Comparison of ENCODE assay signal across 25 mouse cellular contexts in genomic region chr2:33244880-33245279, GRCm38 (mm10). TPM values are rescaled to one million over a fixed set of nuclear protein-coding genes. Genes with fewer than 3 reads are reported as not detected.
DNase-seq lines count a peak whose midpoint lies in the region; ATAC-seq and TF ChIP-seq lines count a peak whose summit lies in the region.
"Had no signal": no experiment of that assay in that cellular context is flagged by ENCODE, and none has a peak within 500 bp of the region (broad histone marks: within the 10 kb centered on the region; RNA-seq: fewer than 3 reads in every experiment).

No protein-coding gene starts in this region.

- no peak for ATAC-seq in heart, embryonic 15.5 days (replicated peaks; ENCODE audit: insufficient number of reproducible peaks, insufficient read depth, low FRiP score, low read depth)
- ATAC-seq in liver, embryonic 12.5 days: no peak
- ATAC-seq: forebrain, embryonic 16.5 days; intestine, postnatal 0 days; Patski had no signal

- no peak for TF ChIP-seq EP300 in heart, adult 2 months (IDR thresholded peaks at IDR 0.05; ENCODE audit: insufficient read depth, low read depth, low read length)

- TF ChIP-seq POLR2A in heart, adult 2 months (IDR thresholded peaks at IDR 0.05; ENCODE audit: insufficient read depth, low read depth, low read length): no peak

- H3K4me2 ChIP-seq in heart, embryonic 15.5 days: no peak overlapping the region
- H3K4me2 ChIP-seq in liver, embryonic 12.5 days: no peak overlapping the region
- H3K4me2 ChIP-seq: hindbrain, embryonic 12.5 days; limb, embryonic 15.5 days; liver, embryonic 15.5 days had no signal

- no peaks in the 10 kb centered on the region for H3K79me2 ChIP-seq in heart, adult 2 months (replicated peaks; ENCODE audit: control insufficient read depth, insufficient read depth, low read length)

- no peak for TF ChIP-seq CTCF in heart, adult 2 months (IDR thresholded peaks at IDR 0.05)

- H3K4me1 ChIP-seq in heart, adult 2 months (ENCODE audit: control insufficient read depth, insufficient read depth, low read length): peaks cover 8% of the 10 kb centered on the region
- H3K4me1 ChIP-seq in heart, embryonic 15.5 days (replicated peaks): peaks cover 33% of the 10 kb centered on the region
- H3K4me1 ChIP-seq in liver, embryonic 12.5 days: peaks cover 20% of the 10 kb centered on the region
- H3K4me1 ChIP-seq: hindbrain, embryonic 12.5 days had no signal

- no peaks in the 10 kb centered on the region for H3K36me3 ChIP-seq in heart, adult 2 months (ENCODE audit: control insufficient read depth, insufficient read depth, low read length)
- H3K36me3 ChIP-seq in heart, embryonic 15.5 days: peaks cover 15% of the 10 kb centered on the region; the same call in 1 of the 2 replicates
- H3K36me3 ChIP-seq in liver, embryonic 12.5 days: no peaks in the 10 kb centered on the region
- H3K36me3 ChIP-seq: liver, embryonic 15.5 days had no signal

- DNase-seq in heart, adult 2 months: no peak
- DNase-seq in heart, postnatal 14 days: no peak
- DNase-seq in heart, adult 11 months: no peak
- DNase-seq in ovary, postnatal 36 days (ENCODE audit: low spot score): peak; percentile 49
- DNase-seq in ovary, postnatal 10 days (ENCODE audit: low spot score): no peak
- DNase-seq: B cell, adult 2 months; cerebellum, adult 18-20 months; cerebellum, postnatal 14 days; kidney, postnatal 25 days; lung, postnatal 4 days; midbrain, embryonic 14.5 days; right cerebral cortex, adult 18-20 months; right cerebral cortex, postnatal 4 days; thymus, postnatal 25 days had no signal

- peak overlapping the region; percentile 38; the same call in 1 of the 2 replicates for H3K27ac ChIP-seq in heart, adult 2 months
- H3K27ac ChIP-seq in heart, embryonic 15.5 days: peak overlapping the region; percentile 17
- H3K27ac ChIP-seq in liver, embryonic 12.5 days: no peak overlapping the region
- H3K27ac ChIP-seq: forebrain, embryonic 10.5 days; hindbrain, embryonic 12.5 days; limb, embryonic 15.5 days; liver, embryonic 15.5 days had no signal

- intact Hi-C loops in heart, adult 2 months (cut with DNase I): no loop called here
- intact Hi-C loops in heart, postnatal 14 days (cut with DNase I): no loop called here

- no peak overlapping the region for H3K9ac ChIP-seq in heart, adult 2 months (ENCODE audit: low read depth, low read length)
- H3K9ac ChIP-seq in heart, embryonic 15.5 days: no peak overlapping the region
- no peak overlapping the region for H3K9ac ChIP-seq in liver, embryonic 12.5 days
- H3K9ac ChIP-seq: hindbrain, embryonic 12.5 days; limb, embryonic 15.5 days; liver, embryonic 15.5 days had no signal

- H3K9me3 ChIP-seq in heart, embryonic 15.5 days (replicated peaks): no peaks in the 10 kb centered on the region
- no peaks in the 10 kb centered on the region for H3K9me3 ChIP-seq in liver, embryonic 12.5 days (replicated peaks)
- H3K9me3 ChIP-seq: forebrain, embryonic 10.5 days; G1E; hindbrain, embryonic 12.5 days; limb, embryonic 15.5 days; liver, embryonic 15.5 days had no signal

- H3K27me3 ChIP-seq in heart, adult 2 months (ENCODE audit: control insufficient read depth, insufficient read depth, low read length): no peaks in the 10 kb centered on the region
- H3K27me3 ChIP-seq in heart, embryonic 15.5 days: no peaks in the 10 kb centered on the region
- no peaks in the 10 kb centered on the region for H3K27me3 ChIP-seq in liver, embryonic 12.5 days (replicated peaks)
- H3K27me3 ChIP-seq: CH12.LX; hindbrain, embryonic 12.5 days; limb, embryonic 15.5 days; liver, embryonic 15.5 days; Patski had no signal

- 65% methylated on average over 6 of the region's 6 CpGs for WGBS in heart, adult 2 months
- WGBS in heart, embryonic 15.5 days: 48% methylated on average over 6 of the region's 6 CpGs
- WGBS in liver, embryonic 12.5 days (ENCODE audit: insufficient replicate concordance): 70% methylated on average over 6 of the region's 6 CpGs

- H3K4me3 ChIP-seq in heart, adult 2 months: no peak overlapping the region
- H3K4me3 ChIP-seq in heart, embryonic 15.5 days: no peak overlapping the region
- H3K4me3 ChIP-seq in liver, embryonic 12.5 days: no peak overlapping the region
- H3K4me3 ChIP-seq: forebrain, embryonic 10.5 days; hindbrain, embryonic 12.5 days; limb, embryonic 15.5 days; liver, embryonic 15.5 days had no signal

RNA-seq across cellular contexts. Expression of gene Angptl2, which starts 29.0 kb away (rescaled TPM):
- 10 to 100 TPM; 45.3 to 46.2 TPM for total RNA-seq in heart, adult 2 months (2021)
- 91.4 and 128 TPM in 2 replicates for polyA plus RNA-seq in heart, adult 2 months (2012; rRNA removed)
- 10 to 100 TPM; 83.2 to 85.0 TPM for total RNA-seq in heart, postnatal 14 days (2021)
- 59.1 and 77.0 TPM in 2 replicates for polyA plus RNA-seq in heart, embryonic 15.5 days (2015; fragmentation: Nextera tagmentation; extraction: Ambion mirVana)
- 5.0 and 5.2 TPM in 2 replicates for polyA plus RNA-seq in liver, embryonic 12.5 days (2016; fragmentation: Nextera tagmentation; extraction: Ambion mirVana)
- polyA plus RNA-seq: G1E had no signal
